Mouse (Mus musculus) bone marrow, adult 2 months (tissue): ENCODE data around the gene Moxd1.

Experiments
- CTCF ChIP-seq: fragments of 200-500 bp; IDR thresholded peaks from 2 replicates; pipeline ENCODE4 v1.5.1; 2011; ENCODE audit warnings: low read length, control low read depth; ENCODE audit not compliant: control insufficient read depth, insufficient read depth
- POLR2A ChIP-seq: fragments of 200-500 bp; IDR thresholded peaks from 2 replicates; pipeline ENCODE4 v1.6.1; 2011; ENCODE audit warnings: low read depth, mild to moderate bottlenecking, control low read depth, low read length, borderline replicate concordance; ENCODE audit not compliant: control insufficient read depth

- no peak for TF ChIP-seq CTCF
- TF ChIP-seq POLR2A: no peak
These were observed 31.3 kb upstream of the Moxd1 start for GRCm38 (mm10) chr10:24191977-24192376.
